Mouse (Mus musculus) layer of hippocampus, adult 18-20 months (tissue): ENCODE data around the gene Herc3. TPM values are rescaled to one million over a fixed set of nuclear protein-coding genes. Genes with fewer than 3 reads are reported as not detected.
A peak's percentile ranks its signal among the peaks of the same experiment; 100 is the strongest.
"Not testable (repeated sequence)": the region's sequence is repeated elsewhere in the genome, so short reads cannot be mapped to it uniquely, and the experiment has no call there.

ENCODE experiments used
- DNase-seq, 2 experiments: peaks; one replicate each; pipeline ENCODE4 v3.0.0; 2022; ENCODE audit warnings: low spot score in 2 of 2
- long read RNA-seq: library from polyadenylated mRNA; stranded (forward); transcript quantifications from one replicate; pipeline ENCODE4 v2.0.0, GENCODE M21; 2021
- total RNA-seq, 2 experiments: library from RNA; stranded (reverse); gene quantifications; 2 replicates each; pipeline ENCODE4 v1.2.3; 2021

The Herc3 gene
- total RNA-seq = 100 to 1,000 TPM; 225 to 235 TPM
- long read RNA-seq, partial matches to known transcripts = 11 of 88 reads
- long read RNA-seq, other reads (novel, unspliced or antisense) = 77 of 88 reads

DNA sequence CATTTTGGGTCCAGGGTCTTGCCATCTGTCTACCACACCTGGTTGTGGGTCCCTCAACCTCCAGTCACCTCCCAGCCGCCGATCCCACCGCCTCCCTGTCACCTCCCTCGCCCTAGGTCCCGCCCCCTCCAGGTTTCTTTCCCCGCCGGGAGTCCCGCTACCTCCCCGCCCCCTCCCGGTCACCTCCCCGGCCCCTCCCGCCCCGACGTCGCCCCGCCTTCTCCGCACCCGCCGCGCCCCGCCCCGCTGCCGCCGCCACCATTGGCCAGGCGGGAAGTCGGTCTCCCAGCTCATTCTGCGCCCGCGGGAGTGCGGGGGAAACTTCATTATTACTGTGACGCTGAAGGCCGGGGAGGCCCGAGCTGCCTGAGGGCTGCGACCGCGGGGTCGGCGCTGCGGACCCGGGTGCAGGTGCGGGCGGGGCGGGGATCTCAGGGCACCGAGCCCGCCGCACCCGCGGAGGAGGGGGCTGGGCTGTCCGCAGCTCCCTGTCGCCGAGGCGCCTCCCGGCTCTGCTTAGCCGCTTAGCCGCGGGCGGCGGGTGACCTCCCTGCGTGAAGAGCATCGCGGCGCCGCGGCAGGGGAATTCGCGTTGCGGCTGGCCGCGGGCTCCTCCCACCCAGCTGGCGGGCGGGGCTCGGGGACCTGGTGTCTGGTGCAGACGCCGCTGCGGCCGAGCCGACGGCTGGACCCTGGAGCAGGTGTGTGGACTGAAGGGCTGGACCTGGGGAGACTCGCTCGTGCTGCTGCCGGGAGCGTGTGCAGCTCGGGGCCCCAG lies at the start of gene Herc3:
Gene Herc3 (plus strand): TSS at position 234 of the 778 bp plus-strand sequence.
- DNase-seq = peak; percentile 67 to 81

DNA sequence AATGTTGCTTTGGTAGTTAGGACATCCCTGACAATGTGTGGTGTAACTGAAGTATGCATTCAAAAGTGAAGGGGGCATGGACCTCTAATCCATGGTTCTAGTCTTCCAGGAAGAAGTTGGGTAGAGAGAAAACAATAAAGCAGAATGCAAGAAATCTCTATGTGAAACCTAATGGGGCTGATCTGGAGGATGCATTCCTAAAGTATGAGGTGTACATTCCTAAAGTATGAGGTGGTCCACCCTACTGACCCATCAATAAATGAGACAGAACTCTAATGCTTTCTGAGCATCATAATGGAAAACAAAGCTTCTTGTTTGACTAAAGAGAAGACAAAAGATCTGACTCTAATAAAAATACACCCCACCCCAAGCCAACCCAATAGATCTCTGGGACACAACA lies 29.9 kb upstream of the Herc3 start:
- DNase-seq = no peak

GRCm38 (mm10) chr6:58814381-58814780 lies 16.9 kb upstream of the Herc3 start:
- peak in 1 of 2 experiments; percentile 63 for DNase-seq

DNA sequence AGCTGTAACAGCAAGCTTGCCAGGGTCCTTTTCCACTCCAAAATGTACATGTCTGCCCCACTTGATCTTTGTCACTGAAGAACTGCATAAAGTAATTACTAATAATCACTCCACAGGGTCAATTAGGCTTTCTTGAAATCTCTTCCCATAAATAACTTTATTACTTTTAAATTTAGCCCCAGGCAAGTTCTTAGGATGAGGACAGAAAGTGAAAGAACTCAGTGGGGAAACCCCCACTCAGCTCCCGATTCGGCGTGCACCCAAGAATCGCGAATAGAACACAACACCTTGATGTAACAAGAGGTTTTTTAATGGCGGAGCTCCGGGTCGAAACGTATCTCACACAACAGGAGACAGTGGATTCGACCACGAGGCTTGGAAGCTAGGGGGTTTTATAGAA lies 14.2 kb upstream of the Herc3 start:
- not testable (repeated sequence) for DNase-seq

DNA sequence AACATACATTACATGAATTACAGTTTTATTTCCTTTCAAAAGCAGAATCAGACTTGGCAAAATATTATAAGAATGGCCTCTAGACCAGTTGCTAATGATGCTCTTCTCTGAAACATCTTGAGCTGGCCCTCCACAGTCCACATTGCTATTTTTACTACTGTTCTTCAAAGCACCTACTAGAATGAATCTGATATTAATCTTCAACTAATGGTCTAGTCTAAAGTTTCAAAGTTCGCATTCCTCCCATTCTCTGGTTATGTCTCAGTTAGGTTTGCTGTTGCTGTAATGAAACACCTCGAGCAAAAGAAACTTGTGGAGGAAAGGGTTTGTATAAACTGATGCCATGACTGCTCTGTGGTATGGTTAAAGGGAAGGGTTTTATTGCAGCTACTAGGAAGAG lies 5.6 kb upstream of the Herc3 start:
- no peak for DNase-seq

DNA sequence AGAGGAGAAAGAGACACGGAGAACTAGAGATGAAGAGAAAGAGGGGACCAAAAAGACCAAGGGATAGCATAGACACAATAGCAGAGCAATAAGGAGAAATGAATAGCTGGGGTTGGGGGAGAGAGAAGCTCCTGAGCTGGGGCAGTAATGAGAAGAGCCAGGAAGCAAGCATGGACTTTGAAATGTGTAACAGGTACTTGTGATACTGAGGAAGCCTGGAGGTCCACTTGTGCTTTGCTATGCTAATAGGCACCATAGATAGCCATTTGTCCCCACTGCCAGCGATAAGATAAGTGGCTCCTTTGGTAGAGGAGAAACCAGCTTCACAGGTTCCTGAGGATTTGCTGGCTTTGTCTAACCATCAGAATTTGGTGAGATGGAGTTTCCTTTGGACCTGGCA lies 5.2 kb upstream of the Herc3 start:
- DNase-seq = no peak

GRCm38 (mm10) chr6:58828582-58828981 lies 2.7 kb upstream of the Herc3 start:
- no peak for DNase-seq

DNA sequence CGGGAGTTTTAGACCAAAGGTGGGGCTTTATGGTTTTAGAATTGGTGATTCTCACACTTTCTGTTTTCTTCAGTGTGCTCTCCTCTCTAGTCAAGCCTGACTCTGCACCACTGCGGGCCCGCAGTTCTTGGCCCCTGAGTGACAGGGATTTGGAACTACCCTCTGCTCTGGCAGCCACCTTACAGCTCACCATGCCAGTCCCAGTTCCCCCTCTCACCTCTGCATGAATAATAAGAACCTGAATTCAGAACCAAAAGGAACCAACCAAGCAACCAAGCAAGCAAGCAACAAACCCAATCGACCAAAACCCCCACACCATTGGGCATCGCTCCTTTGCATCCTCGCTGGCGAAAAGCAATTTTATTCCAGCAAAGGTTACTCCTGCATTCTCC lies 429 bp upstream of the Herc3 start:
- no peak for DNase-seq

GRCm38 (mm10) chr6:58832591-58833018 lies 1.3 kb downstream of the Herc3 start:
- peak in 1 of 2 experiments; percentile 46 for DNase-seq

- peak in 1 of 2 experiments; percentile 20 for DNase-seq
Measured at GRCm38 (mm10) chr6:58834470-58834869, 3.2 kb downstream of the Herc3 start.

GRCm38 (mm10) chr6:58835591-58835990 lies 4.3 kb downstream of the Herc3 start:
- no peak for DNase-seq

GRCm38 (mm10) chr6:58836476-58836875 lies 5.2 kb downstream of the Herc3 start:
- DNase-seq = no peak

DNA sequence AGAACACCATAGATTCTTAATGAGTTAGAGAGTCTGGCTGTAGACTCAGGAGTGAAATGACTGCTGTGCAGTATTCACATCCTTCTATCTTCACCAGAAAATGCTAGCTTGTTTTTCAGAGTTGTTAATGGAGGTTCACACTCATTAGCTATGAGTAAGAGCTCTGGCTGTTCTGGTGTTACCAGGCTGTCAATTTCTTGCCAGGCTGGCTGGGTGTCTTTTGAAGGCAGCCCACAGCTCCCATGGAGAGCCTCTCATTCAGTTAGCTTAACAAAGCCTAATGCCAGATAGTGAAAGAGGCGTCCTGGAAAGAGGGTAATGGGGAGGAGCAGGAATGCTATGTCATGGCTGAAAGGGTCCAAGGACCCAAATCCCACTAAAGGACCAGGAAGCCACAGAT lies 6.7 kb downstream of the Herc3 start:
- DNase-seq = peak; percentile 44 to 80

DNA sequence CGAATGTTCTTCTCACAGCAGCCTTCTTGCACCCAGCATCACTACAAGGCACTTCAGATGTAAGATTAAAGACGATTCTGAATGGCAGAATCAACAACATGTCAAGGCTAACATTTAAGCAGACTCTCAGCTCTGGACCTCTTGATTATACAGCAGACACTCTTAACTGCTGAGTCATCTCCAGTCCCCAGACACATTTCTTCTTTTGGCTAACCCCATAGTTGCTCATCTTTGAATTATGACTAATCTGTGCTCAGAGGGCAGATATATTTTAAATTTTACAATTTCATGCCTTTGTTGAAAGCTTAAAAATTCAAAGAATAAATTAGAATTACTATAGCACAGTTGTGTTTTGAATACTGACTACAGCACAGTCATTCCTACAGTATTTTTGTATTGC lies 9.9 kb downstream of the Herc3 start:
- no peak for DNase-seq

DNA sequence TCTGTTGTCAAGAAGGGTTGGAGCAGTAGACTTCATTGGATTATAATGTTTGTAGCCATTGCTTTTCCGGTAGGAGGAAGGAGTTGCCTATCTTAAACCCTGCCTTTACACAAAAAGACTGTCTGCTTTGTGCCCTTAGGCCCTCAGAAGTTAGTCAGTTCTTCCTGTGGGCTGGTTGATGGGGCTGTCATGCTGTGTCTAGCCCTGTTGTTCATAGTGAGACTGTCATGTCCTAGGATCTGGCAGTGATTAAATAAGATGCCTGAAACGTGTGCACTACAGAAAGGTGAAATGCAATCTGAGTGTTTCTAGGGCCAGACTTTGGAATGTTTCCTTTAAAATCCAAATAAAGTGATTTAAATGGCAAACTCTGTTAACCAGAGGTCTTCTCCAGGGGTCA lies 10.9 kb downstream of the Herc3 start:
- no peak for DNase-seq

GRCm38 (mm10) chr6:58843580-58843979 lies 12.3 kb downstream of the Herc3 start:
- DNase-seq = no peak

GRCm38 (mm10) chr6:58844188-58844822 lies 13.0 kb downstream of the Herc3 start:
- peak in 1 of 2 experiments; percentile 30 for DNase-seq

DNA sequence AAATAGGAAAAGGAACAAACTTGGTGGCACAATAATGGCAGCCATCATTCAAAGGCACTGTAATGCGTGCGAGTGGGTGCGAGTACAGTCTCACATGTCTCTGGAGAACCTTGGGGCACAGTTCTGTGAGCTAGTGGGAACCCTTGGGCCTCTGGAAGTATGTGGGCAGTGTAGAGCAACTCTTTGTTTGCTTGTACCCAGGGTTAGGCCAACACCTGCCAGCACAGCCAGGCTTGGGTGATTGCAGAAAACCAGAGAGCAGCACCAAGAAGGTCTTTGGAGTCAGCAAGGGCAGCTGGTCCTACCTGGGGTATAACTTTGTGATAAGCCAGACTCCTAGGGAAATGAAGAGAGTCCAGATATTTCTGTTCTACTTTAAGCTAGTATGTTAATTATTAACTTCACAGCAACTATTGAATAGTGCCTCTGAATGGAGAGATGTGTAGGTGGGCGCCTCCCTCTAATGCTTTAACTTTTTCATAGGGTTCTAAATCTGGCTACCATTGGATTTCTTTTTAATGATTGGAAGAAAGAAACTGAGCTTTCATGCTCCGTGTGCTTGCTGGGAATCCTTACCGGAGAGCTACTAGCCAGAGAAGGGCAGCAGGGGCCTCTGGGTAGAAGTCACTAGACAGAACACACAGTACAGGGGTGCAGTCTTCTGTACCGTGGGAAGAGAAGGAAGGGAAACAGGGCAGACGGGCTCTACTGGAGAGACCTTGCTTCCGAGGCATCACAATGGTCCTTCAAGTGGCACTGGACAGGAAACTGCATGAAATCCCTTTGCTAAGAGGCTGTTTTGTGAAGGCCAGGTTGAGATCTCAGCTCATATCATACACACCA lies 15.8 kb downstream of the Herc3 start:
- DNase-seq = no peak

GRCm38 (mm10) chr6:58847836-58848235 lies 16.6 kb downstream of the Herc3 start:
- DNase-seq = no peak

DNA sequence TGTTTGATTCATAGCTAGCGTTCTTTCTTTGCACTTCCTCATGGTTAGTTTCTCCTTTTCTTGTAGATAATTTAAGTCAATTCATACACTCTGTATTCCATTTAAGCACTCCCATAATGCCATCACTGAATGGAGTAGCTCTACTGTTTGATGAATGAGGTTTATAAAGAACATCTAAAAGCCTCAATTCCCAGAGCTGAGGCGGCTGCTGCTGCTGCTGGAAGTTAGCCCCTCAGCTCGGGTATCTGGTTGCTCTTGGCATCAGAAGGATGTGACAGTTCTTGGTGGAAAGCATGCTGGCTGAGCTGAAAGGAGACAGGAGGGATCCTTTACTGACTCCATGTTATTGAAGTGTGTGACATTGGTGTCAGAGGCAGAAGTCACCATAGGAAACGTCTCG lies 18.1 kb downstream of the Herc3 start:
- DNase-seq = no peak

DNA sequence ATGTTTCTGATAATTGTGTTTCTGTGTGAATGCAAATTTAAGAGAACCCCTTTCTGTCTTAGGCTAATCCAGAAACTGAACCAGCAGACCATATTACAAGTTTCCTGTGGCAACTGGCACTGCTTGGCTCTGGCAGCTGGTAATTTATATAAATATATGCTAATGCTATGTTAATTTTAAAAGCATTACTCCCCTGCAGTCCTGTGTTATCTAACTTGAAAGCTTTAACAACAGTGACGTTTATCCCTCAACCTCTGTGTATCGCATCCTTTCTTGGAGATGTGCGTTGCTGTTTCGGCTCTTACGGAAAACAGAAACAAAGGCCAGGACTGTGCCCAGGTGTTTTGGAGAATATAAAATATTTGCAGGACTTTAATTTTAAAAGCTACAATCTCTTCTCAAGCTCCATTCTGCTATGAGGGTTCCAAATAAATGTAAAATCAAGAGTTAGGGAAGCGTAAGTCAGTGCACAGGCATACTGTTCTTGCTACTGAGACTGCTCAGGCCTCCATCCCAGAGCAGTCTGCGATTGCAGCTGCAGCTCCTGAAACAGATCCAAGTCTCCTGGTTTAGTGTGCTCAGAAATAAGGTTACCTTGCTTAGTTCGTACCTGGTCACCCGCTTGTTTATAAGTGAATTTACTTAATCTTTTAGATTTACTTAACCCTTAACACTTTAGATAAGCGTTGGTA lies 24.6 kb downstream of the Herc3 start:
- peak in 1 of 2 experiments; percentile 53 for DNase-seq
